In the genomic region with DNA sequence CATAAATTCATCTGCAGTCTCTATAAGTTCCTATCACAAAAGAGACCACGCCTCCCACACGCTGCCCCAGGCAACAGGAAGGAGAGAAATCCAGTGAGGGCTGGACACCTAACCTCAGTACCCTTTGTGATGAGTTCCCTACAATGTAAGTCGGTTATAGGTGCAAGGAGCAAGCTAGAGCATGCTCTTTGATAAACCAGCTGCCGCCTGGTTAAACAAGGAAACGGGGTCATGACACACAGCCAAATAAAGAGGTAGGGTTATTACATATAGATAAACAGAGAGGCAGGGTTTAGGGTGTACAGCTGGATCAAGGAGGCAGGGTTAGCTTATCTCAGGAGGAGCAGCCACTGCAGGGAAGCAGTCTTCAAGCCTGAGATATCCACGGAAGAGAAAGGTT, we compare ENCODE assay signal across 14 mouse cellular contexts. TPM values are rescaled to one million over a fixed set of nuclear protein-coding genes. Genes with fewer than 3 reads are reported as not detected.
A peak's percentile ranks its signal among the peaks of the same experiment; 100 is the strongest.
DNase-seq lines count a peak whose midpoint lies in the region; ATAC-seq and TF ChIP-seq lines count a peak whose summit lies in the region.
"Had no signal": no experiment of that assay in that cellular context is flagged by ENCODE, and none has a peak within 500 bp of the region (broad histone marks: within the 10 kb centered on the region; RNA-seq: fewer than 3 reads in every experiment).

No protein-coding gene starts in this region.

- peak; percentile 94 for TF ChIP-seq EP300 in liver, embryonic 14.5 days (IDR thresholded peaks at IDR 0.05; ENCODE audit: low read depth)
- peak; percentile 93 for TF ChIP-seq EP300 in stomach, postnatal 0 days (optimal IDR thresholded peaks at IDR 0.05)

- H3K36me3 ChIP-seq in erythroblast, embryonic 14.5 days (ENCODE audit: control insufficient read depth) = peaks cover 6% of the 10 kb centered on the region; the same call in 1 of the 2 replicates
- no peaks in the 10 kb centered on the region for H3K36me3 ChIP-seq in liver, embryonic 14.5 days (replicated peaks; ENCODE audit: control insufficient read depth, insufficient read depth, low read depth)
- no peaks in the 10 kb centered on the region for H3K36me3 ChIP-seq in stomach, postnatal 0 days (ENCODE audit: control insufficient read depth, insufficient read depth, low read length)
- H3K36me3 ChIP-seq: hindbrain, embryonic 10.5 days had no signal

- H3K27me3 ChIP-seq in erythroblast, embryonic 14.5 days (ENCODE audit: control insufficient read depth) = no peaks in the 10 kb centered on the region
- no peaks in the 10 kb centered on the region for H3K27me3 ChIP-seq in liver, embryonic 14.5 days (ENCODE audit: control insufficient read depth, insufficient read depth, low read length)
- H3K27me3 ChIP-seq in stomach, postnatal 0 days (ENCODE audit: control insufficient read depth, insufficient read depth, low read length) = no peaks in the 10 kb centered on the region
- H3K27me3 ChIP-seq: megakaryocyte, embryonic 14.5 days had no signal

- DNase-seq in spleen, adult 12 weeks (ENCODE audit: low spot score) = peak; percentile 55
- DNase-seq in spleen, postnatal 14 days (ENCODE audit: low spot score in 2 of 2) = no peak
- peak; percentile 73 to 77 (median 75) for DNase-seq in liver, embryonic 14.5 days (ENCODE audit: low read depth in 3 of 3, low spot score in 3 of 3)
- peak; percentile 55 for DNase-seq in stomach, postnatal 0 days (ENCODE audit: low spot score)
- DNase-seq in gastrocnemius, postnatal 25 days = no peak
- DNase-seq in adrenal gland, postnatal 14 days = no peak
- no peak for DNase-seq in adipocyte (ENCODE audit: low spot score)
- DNase-seq: heart, adult 18-20 months; kidney, adult 9 months; layer of hippocampus, postnatal 36 days had no signal

- H3K4me3 ChIP-seq in erythroblast, embryonic 14.5 days (replicated peaks) = peak overlapping the region; percentile 52
- H3K4me3 ChIP-seq in liver, embryonic 14.5 days (ENCODE audit: insufficient read depth in 1 of 2, low read depth in 2 of 2, low read length in 2 of 2) = peak overlapping the region; percentile 33 to 40
- H3K4me3 ChIP-seq in stomach, postnatal 0 days (ENCODE audit: low read depth, low read length) = no peak overlapping the region
- H3K4me3 ChIP-seq: hindbrain, embryonic 10.5 days; megakaryocyte, embryonic 14.5 days had no signal

- peaks cover 5% of the 10 kb centered on the region; the same call in 1 of the 2 replicates for H3K9me3 ChIP-seq in erythroblast, embryonic 14.5 days (ENCODE audit: control insufficient read depth, low read length)
- no peaks in the 10 kb centered on the region for H3K9me3 ChIP-seq in liver, embryonic 14.5 days (ENCODE audit: control insufficient read depth, low read length)
- no peaks in the 10 kb centered on the region for H3K9me3 ChIP-seq in stomach, postnatal 0 days (ENCODE audit: control insufficient read depth, low read length)
- H3K9me3 ChIP-seq: hindbrain, embryonic 10.5 days; megakaryocyte, embryonic 14.5 days had no signal

- peaks cover 52% of the 10 kb centered on the region for H3K4me1 ChIP-seq in erythroblast, embryonic 14.5 days (ENCODE audit: control insufficient read depth)
- peaks cover 24 to 30% of the 10 kb centered on the region in 2 experiments for H3K4me1 ChIP-seq in liver, embryonic 14.5 days (replicated peaks; ENCODE audit: control insufficient read depth in 2 of 2, insufficient read depth in 2 of 2, low read length in 1 of 2)
- H3K4me1 ChIP-seq in stomach, postnatal 0 days (replicated peaks; ENCODE audit: control insufficient read depth, insufficient read depth) = no peaks in the 10 kb centered on the region
- H3K4me1 ChIP-seq: hindbrain, embryonic 10.5 days had no signal

- peak overlapping the region; percentile 97 for H3K27ac ChIP-seq in liver, embryonic 14.5 days
- H3K27ac ChIP-seq in stomach, postnatal 0 days (replicated peaks) = peak overlapping the region; percentile 69
- H3K27ac ChIP-seq: hindbrain, embryonic 10.5 days had no signal

- H3K4me2 ChIP-seq in liver, embryonic 14.5 days (ENCODE audit: low read depth) = peak overlapping the region; percentile 64
- no peak overlapping the region for H3K4me2 ChIP-seq in stomach, postnatal 0 days (replicated peaks; ENCODE audit: low read depth)

- TF ChIP-seq CTCF in liver, embryonic 14.5 days (IDR thresholded peaks at IDR 0.05; ENCODE audit: low read depth) = no peak
- TF ChIP-seq CTCF in stomach, postnatal 0 days (IDR thresholded peaks at IDR 0.05; ENCODE audit: low read depth) = no peak

- peak overlapping the region; percentile 69 for H3K9ac ChIP-seq in liver, embryonic 14.5 days (replicated peaks)
- no peak overlapping the region for H3K9ac ChIP-seq in stomach, postnatal 0 days (ENCODE audit: low read length)

- WGBS in liver, embryonic 14.5 days (ENCODE audit: insufficient replicate concordance) = 9% methylated on average over 6 of the region's 6 CpGs
- WGBS in stomach, postnatal 0 days = 31% methylated on average over 6 of the region's 6 CpGs

- peak; percentile 98 for ATAC-seq in liver, embryonic 14.5 days (ENCODE audit: insufficient read depth)
- peak; percentile 87 for ATAC-seq in stomach, postnatal 0 days (ENCODE audit: low FRiP score, low TSS enrichment)

RNA-seq across cellular contexts. Expression of a gene that starts 22.7 kb away (rescaled TPM):
- polyA plus RNA-seq in erythroblast, embryonic 14.5 days (2012) = not detected in 2 replicates
- polyA plus RNA-seq in liver, embryonic 14.5 days (2012; rRNA removed) = not detected in 2 replicates
- not detected in 2 replicates for polyA plus RNA-seq in liver, embryonic 14.5 days (2014; fragmentation: Nextera tagmentation; extraction: Ambion mirVana)
- not detected in 2 replicates for polyA plus RNA-seq in stomach, postnatal 0 days (2015; fragmentation: Nextera tagmentation; extraction: Ambion mirVana)
- total RNA-seq in gastrocnemius, postnatal 25 days (2021) = not detected
- total RNA-seq in adrenal gland, postnatal 14 days (2021) = not detected in 2 replicates
- total RNA-seq: heart, adult 18-20 months; layer of hippocampus, postnatal 36 days; liver, adult 2 months had no signal
- polyA plus RNA-seq: hindbrain, embryonic 10.5 days; liver, adult 2 months had no signal

RNA-seq across cellular contexts. Expression of a gene that starts 32.3 kb away (rescaled TPM):
- 0.37 and 0.42 TPM in 2 replicates for polyA plus RNA-seq in erythroblast, embryonic 14.5 days (2012)
- 8.9 and 9.7 TPM in 2 replicates for polyA plus RNA-seq in liver, embryonic 14.5 days (2012; rRNA removed)
- 16.8 and 18.2 TPM in 2 replicates for polyA plus RNA-seq in liver, embryonic 14.5 days (2014; fragmentation: Nextera tagmentation; extraction: Ambion mirVana)
- 31.4 and 32.2 TPM in 2 replicates for polyA plus RNA-seq in stomach, postnatal 0 days (2015; fragmentation: Nextera tagmentation; extraction: Ambion mirVana)
- total RNA-seq in gastrocnemius, postnatal 25 days (2021) = 1 to 10 TPM; 5.7 to 6.6 TPM
- 26.4 and 29.9 TPM in 2 replicates for total RNA-seq in adrenal gland, postnatal 14 days (2021)

RNA-seq across cellular contexts. Expression of a gene that starts 33.2 kb away (rescaled TPM):
- polyA plus RNA-seq in erythroblast, embryonic 14.5 days (2012) = 0.01 and 0.05 TPM in 2 replicates
- polyA plus RNA-seq in liver, embryonic 14.5 days (2012; rRNA removed) = 1.5 and 1.8 TPM in 2 replicates
- 4.2 and 4.9 TPM in 2 replicates for polyA plus RNA-seq in liver, embryonic 14.5 days (2014; fragmentation: Nextera tagmentation; extraction: Ambion mirVana)
- 28.5 and 29.5 TPM in 2 replicates for polyA plus RNA-seq in stomach, postnatal 0 days (2015; fragmentation: Nextera tagmentation; extraction: Ambion mirVana)
- total RNA-seq in gastrocnemius, postnatal 25 days (2021) = 10 to 100 TPM; 11.3 to 11.7 TPM
- 42.0 and 44.0 TPM in 2 replicates for total RNA-seq in adrenal gland, postnatal 14 days (2021)

Comparison
In these comparisons a context has a peak if more than half of its experiments do, and no peak if none do; other contexts are left out.
1. DNase-seq: peak in spleen, adult 12 weeks (single experiment), liver, embryonic 14.5 days (3 of 3) and stomach, postnatal 0 days (single experiment); none in spleen, postnatal 14 days (0 of 2), gastrocnemius, postnatal 25 days (single experiment), adrenal gland, postnatal 14 days (single experiment) and adipocyte (single experiment).